Mouse (Mus musculus) large intestine, adult 2 months (tissue): ENCODE measurements at regions not wholly inside any gene's neighbourhood (a gene's known extent, or its start where the extent isn't known, plus 50 kb on each side); places are given as distances from the start of the nearest gene placed in this dataset.

ENCODE experiments used
- DNase-seq: peaks from one replicate; pipeline ENCODE4 v3.0.0-alpha.2; 2012; ENCODE audit warnings: low read depth, low spot score
- WGBS: fragments of 180-500 bp; shearing (Covaris S2); methylation state at CpG from one replicate; pipeline ENCODE4 v1.1.7; 2018; 5-methylcytosine and 5-hydroxymethylcytosine counted together

DNA sequence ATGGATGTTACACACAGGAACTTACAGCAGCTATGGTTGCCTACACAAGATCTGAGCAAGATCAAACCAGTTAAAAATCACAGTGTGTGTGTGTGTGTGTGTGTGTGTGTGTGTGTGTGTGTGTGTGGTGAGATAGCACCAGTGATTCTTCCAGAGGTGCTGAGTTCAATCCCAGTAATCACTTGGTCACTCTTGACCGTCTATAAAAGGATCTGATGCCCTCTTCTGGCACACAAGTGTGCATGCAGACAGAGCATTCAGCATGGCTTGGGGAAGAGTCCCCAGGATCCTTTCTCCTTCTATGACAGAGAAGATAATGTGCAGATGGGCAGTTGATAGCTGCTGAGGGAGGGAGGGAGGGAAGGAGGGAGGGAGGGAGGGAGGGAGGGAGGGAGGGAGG is 274.4 kb upstream of the Pkn2 start:
- no peak for DNase-seq
- WGBS: 61% methylated on average over 1 of the region's 1 CpGs

DNA sequence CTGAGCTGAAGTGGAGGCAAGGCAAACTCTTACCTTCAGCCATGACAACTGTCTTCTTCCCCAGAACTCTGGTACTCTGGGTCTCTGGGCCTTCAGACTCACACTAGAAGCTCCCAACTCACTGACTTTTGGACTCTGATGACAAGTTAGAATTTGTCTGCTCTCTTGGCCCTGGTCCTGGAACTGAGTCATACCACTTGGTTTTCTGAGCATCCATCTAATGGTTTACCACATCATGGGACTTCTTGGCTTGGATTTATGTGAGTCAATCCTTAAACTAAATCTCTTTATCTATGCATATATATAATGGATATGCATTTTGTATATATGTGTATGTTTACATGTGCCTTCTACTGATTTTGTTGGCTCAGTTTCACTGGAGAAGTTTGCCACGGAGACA is 273.8 kb upstream of the Pkn2 start:
- 75% methylated on average over 1 of the region's 1 CpGs for WGBS
- no peak for DNase-seq

DNA sequence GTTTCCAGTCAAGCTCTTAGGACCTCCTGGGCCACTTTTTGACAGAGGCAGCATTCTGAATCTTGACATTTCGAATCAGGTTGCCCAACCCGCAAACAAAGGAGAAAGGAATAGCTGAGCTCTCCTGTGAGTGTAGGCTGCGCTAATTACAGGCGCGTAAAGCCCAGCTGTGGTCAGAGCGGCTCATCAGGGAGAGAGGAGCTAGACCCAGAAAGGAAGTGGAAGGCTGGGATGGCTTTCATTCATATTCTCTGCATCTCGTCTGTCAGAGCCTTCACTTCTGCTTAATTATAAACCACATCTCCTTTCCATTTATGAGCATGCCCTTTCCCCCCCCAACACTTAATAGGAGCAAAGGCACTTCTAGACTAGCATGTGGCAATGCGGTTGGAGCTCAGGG is 265.7 kb upstream of the Pkn2 start:
- WGBS: 71% methylated on average over 8 of the region's 8 CpGs
- no peak for DNase-seq

DNA sequence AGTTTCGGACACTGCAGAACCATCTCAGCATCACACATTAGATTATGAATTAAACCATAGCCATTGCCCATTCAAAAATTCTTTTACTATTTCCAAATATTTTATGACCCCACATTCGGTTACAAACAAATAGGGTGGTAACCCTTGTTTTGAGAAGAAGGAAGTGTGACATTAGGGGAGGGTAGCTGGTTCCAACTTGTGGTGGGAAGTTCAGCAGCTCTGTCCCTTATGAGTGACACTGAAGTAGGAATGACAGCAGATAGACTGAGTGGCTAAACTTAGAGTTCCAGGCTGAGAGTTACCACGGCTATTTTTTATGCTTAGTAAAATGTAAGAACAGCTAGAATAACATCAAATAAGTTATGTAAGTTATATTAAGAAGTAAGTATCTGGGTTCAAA is 257.1 kb upstream of the Pkn2 start:
- 87% methylated on average over 3 of the region's 3 CpGs for WGBS
- DNase-seq: no peak

DNA sequence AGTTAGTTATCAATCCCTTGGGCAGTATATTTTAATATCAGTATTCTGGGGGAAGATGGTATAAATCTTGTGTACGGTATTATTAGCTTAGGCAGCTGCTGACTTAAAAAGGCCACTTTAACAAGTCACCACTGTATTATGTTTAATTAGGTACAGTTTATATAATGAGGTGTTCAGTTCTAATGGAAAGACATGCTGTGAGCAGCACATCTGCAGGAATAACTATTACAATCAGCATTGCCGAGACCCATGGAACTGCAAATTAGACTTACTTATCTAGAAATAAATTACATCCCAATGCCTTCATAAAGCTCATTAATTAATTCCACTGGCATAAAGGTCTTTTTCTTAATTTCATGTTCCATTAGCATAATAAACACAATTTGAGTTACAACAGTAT is 252.7 kb upstream of the Pkn2 start:
- DNase-seq: no peak
- WGBS: 89% methylated on average over 2 of the region's 2 CpGs

DNA sequence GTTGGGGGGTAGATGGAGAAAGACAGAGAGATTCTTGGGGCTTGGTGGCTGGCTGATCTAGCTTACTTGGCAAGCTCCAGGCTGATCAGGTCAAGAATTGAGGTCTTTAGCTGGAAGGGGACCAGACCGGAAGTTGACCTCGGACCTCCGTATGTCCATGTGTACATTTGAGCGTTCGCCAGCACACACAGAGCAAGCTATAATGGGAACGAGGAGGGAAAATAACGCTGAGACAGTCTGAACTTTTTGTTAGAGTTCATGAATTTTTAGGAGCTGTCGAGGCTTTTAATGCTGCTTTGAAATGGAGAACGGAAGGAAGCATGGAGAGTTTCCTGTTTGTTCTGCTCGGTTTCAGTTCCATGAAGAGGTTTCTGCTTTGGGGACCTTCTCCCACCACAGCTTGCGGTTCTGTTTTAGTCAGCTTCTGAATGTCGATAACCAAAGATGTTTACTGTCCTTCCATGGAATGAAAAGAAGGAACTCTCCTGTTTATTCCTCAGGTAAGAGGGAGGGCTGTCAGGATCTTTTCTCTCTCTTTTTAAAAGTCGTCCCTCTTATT is 226.0 kb upstream of the Pkn2 start:
- WGBS: 53% methylated on average over 13 of the region's 13 CpGs
- DNase-seq: no peak

DNA sequence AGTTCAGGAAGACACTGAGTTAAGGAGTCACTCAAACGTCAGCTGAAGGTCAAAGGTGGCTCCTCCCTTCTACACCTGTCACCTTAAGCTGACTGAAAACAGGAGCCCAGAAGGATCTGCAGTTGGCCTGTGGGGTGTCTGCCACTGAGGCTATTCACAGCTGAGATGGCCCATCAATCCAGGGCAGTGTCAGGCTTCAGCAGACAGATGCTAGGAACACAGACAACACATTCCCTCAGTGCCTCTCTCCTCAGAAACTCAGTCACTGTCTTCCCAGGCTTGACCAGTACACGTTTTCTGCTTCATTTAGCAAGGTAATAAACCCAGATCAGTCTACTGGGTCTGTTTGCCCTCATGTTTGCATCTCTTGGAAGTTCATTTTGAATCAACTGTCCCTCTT is 222.9 kb upstream of the Pkn2 start:
- DNase-seq: no peak
- 42% methylated on average over 2 of the region's 2 CpGs for WGBS

DNA sequence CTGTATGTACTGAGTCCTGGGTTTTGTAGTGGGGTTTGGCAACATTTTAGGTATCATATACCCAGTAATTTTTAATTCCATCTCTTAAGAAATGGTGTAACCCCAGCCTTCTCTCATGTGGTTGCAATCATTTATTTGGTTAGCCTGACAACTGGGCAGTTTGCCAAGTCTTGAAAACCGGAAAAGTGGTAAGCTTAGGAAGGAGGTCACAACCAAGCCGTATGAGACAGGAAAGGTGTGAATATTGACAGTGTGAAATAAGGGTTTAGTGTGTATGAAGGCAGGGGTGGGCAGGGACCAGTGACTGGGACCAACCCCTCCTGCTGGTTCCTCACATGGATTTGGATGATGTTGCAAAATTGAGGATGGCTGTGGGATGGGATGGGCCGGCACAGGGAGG is 221.5 kb upstream of the Pkn2 start:
- WGBS: 18% methylated on average over 3 of the region's 3 CpGs
- no peak for DNase-seq

DNA sequence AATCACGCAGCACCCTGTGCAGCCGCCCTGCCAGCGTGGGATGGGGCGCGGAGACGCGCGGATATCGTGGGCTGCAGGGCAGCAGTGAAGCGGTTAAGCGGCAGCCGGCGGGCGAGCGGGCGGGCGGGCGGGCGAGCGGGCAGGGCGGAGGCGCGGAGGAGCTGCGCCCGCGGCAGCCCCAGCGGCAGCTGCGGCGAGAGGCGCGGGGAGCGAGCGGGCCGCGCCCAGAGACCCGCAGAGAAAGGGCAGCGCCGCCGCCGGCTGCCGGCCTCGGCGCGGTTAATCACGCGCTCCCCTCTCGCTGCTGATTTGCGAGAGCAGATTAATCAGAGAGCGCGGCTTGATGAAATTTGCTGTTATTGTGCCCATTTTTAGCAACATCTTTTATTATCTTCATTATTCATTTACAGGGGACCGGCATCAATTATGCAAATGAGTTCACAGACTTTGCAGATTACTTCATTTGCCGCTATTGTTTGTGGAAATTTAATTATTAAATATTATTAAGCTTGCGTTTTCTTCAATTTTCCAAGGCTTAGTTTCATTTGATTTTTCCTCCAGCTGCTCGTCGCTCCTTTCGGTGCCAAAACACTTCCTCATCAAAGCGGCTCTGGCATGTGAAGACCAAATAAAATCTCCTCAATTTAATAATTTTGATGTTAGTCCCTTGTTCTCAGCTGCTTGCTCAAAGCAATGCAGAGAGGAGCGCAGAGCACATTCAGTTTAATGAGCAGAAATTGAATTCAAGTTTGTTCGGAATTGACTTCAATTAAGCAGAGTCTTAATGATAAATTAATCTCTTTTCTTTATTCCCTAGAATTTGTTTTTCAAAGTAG is 219.2 kb upstream of the Pkn2 start:
- WGBS: 4% methylated on average over 59 of the region's 59 CpGs
- DNase-seq: no peak

DNA sequence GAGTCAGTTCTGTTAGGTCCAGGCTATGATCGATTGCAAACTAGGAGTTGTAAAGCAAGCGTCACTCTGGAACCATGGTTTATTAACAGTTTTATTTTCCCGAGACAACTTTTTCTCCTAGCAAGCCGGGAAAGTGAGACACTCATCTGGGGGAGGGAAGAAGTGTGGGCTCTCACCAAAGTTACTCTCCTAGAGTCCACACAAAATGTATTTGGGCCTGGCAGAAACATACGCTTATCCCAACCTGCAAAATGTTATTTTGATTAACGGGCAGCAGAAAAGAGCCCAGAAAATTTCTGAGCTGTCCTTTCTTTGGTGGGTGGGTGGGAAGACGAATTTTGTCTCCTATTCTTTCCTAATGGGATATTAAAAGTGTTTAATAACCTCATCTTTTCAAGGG is 218.4 kb upstream of the Pkn2 start:
- WGBS: 60% methylated on average over 7 of the region's 7 CpGs
- no peak for DNase-seq

DNA sequence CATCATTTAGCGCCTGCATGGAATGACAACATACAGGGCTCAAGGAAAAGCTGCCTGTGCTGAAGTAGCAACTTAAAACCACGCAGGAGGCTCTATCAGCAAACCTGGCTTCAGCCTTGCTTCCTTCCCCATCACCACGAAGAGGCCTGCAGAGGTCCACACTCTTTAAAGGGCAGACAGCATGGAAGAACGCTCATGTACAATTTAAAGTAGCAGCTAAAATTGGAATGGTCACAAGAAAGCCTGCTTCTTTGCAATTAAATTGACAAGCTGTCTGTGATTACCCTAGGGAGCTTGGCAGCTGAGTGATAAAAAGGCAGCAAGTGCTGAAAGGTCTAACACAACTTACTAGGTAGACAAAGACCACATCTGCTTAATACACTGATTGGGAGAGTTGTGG is 210.4 kb upstream of the Pkn2 start:
- WGBS: 74% methylated on average over 4 of the region's 4 CpGs
- no peak for DNase-seq

DNA sequence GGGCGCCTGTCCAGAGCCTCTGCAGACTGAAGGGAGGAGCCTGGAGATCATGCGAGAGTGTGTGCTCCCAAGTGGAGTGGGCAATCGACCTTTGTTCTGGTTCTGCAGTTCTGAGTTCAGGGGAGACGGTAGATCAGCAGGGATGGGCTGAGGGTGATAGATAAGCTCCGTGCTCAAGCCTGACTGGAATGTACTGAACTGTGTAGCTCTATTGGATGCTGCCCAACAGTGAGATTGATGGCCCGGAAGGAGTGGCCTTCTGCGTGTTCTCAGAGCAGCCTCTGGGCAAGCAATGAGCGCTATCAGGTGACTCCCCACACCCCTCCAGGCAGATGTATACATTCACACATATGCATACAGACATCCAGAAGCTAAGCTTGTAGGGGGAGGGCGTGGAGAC is 209.1 kb upstream of the Pkn2 start:
- 17% methylated on average over 9 of the region's 9 CpGs for WGBS
- no peak for DNase-seq

DNA sequence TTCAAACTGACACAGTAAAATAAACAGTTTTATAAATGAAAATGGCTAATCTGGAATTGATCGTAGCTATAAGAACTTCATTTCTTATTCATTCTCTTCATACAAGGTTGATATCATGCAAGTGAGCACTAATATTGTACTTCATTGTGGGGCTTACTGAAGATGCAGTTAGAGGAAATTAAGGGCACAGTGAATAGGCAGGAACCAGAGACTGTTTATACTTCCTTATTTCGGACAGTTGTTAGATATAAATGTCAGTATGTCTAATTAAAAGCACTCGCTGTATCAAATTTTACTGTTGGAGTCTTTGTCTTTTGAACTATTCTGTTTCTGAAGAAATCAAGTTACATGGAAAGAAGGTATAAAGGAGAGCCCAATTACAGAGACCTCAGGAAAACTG is 208.5 kb upstream of the Pkn2 start:
- 63% methylated on average over 3 of the region's 3 CpGs for WGBS
- DNase-seq: no peak

DNA sequence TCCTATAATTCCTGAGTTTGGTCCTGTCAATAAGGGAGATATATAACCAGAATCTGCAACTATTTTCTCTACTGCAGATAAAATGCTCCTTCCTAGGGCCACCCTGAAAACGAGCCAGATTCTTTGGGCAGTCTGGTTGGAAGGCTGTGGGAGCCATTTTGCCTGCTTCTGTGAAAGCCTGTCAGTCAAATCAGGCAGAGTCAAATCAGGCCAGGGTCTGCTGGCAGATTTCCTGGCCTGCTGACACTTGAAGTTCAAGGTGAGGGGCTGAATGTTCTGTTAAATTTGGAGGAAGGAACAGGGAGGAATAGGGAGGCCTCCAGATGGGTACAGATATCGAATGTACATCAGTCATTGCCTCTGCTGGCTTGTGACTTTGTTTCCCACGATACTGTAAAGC is 206.0 kb upstream of the Pkn2 start:
- no peak for DNase-seq
- WGBS: 74% methylated on average over 3 of the region's 3 CpGs

DNA sequence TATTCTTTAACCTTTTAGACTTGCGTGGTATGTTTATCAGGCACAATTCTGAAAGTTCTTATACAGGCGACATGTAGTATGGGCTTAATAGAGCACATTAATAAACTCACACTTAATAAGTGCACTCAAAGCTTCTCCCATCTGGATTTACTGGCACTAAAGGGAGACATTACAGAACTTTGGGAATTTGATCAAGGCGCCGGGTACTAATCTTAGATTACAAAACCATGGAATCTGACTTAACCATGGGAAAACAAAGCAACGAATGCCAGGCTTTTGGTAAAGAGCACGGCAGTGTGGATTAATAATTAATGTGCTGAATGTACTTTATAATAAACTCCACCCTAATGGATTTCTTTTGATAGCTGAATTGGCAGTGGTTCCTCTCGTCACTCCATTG is 196.5 kb upstream of the Pkn2 start:
- DNase-seq: no peak
- WGBS: 85% methylated on average over 7 of the region's 7 CpGs

DNA sequence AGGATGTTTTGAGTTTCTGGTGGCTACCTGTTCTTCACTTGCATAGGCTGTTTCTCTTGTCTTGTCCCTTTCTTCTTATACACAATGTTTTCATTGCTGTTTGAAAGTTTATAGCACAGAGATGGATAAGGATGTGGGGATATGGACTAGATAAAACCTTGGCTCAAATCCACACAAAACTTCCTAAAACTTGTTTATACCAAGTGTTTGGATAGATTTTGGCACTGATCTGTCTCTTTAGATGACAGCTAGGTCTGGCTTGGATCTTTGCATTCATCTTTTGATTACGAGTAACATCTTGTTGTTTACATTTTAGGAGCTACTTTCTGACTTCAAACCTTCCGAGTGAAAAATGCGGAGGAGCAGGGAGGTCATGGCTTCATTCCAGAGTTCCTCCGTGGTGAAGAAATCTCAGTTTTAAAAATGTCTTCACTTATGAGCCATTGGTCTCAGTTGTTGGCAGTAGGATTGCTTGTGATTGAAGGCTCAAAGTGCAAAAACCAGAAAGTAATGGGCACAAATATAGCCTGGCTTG is 190.1 kb upstream of the Pkn2 start:
- DNase-seq: no peak
- 64% methylated on average over 4 of the region's 4 CpGs for WGBS

DNA sequence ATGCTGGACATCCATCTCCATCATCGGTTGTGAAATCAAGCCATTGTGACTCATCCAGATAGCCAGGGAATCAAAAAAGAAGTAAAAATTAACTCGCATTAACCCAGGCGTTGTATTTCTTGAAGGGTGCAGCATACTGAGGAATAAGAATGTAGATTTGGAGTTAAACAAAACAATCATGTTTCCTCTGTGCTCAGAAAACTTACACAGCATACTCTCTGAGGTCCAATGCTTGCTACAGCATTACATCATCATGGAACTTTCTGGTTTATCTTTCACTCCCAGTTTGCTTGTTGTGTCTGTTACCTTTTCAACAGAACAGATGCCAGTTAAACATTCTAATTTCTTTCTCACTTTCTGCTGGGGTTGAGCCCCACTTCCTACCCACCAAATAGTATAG is 173.1 kb upstream of the Pkn2 start:
- no peak for DNase-seq
- 88% methylated on average over 3 of the region's 3 CpGs for WGBS

DNA sequence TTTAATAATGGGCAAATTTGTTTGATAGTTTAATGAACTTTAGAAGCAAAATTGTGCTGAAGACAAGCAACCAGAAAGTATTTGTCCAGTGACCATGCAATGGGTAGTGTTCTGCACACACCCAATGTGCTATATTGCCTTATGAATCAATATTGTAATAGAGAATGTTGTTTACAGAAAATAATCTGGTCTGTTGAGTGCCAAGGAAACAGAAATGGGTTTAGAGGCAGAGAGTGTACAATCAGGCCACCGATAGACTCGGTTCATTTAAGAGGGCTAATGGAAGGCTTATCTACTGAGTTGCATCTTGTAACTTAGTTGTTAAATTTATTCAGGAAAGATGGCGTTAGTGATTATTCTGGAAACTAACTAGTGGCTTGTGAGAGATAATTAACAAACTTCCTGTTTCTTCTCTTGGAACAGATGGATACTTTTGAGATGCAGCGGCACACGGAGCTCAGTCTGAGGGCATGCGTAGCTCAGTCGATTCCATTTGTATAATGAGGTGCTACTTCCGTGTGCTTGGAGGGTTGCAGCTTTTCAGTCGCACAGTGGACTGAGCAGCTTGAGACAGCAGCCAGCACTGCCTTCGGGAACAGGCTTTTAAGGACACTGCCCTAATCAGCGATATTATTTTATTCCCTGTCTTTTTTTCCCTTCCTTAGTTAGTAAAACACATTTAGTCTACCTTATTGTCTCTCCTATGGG is 171.6 kb upstream of the Pkn2 start:
- WGBS: 86% methylated on average over 11 of the region's 11 CpGs

DNA sequence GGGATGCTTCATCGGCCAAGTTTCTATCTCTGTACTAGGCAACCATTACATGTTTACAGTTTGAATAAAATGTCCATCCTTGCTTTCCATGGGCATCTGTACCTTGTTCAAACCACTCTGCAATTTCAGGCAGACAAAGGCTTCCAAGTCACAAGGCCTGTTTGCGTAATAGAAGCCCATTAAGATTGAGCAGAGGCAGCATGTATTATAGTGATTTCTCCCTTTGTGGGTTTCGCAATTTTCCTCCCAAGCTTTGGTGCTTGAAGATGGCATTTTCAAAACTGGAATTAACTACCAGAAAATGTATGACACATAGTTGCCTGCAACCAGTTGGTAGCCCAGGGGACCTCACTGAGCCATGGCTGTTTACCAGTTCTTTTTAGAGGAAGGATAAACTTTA is 158.9 kb upstream of the Pkn2 start:
- no peak for DNase-seq
- WGBS: 83% methylated on average over 3 of the region's 3 CpGs

More for the DNA sequence above, 171.6 kb upstream of the Pkn2 start:
- DNase-seq: no peak

DNA sequence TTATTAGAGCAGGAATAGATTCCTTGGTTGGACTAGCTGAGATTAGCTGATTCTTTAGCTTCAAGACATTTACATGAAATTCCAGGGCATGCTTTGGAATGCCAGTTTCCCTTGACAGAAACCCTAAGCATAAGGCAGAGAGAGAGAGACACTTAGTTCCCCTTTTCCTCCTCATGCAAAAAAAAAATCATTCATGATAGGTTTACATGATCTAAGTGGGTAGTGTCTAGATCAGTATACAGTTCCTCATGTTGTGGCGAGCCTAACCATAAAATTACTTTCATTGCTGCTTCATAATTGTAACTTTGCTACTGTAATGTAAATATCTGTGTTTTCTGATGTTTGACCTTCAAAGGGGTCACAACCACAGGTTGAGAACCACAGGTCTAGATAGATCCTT is 154.3 kb upstream of the Pkn2 start:
- WGBS: 47% methylated on average over 1 of the region's 1 CpGs
- no peak for DNase-seq

DNA sequence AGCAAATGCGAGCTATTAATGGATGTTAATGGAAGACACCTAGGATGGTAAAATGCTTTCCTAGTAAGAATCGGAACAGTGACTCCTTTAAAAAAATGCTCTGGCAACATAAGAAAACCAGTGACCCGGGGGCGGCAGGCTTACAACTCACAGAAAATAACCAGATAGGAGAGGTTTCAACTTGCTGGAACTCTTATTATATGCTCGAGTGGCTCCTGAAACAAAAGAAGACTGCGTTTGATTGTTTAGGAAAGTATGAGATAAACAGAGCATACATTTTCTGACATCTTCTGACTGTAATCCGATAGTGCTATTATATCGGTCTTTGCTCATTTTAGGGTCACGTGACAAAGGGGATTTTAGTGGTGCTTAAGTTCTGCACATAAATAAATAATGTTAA is 152.8 kb upstream of the Pkn2 start:
- no peak for DNase-seq
- WGBS: 62% methylated on average over 9 of the region's 9 CpGs
